Mouse (Mus musculus): ENCODE data around the gene Uspl1. TPM values are rescaled to one million over a fixed set of nuclear protein-coding genes. Genes with fewer than 3 reads are reported as not detected.
A peak's percentile ranks its signal among the peaks of the same experiment; 100 is the strongest.

Uspl1 gene
- polyA plus RNA-seq (2012; rRNA removed) (27.2 and 27.8 TPM in 2 replicates), polyA plus RNA-seq (2014; fragmentation: Nextera tagmentation; extraction: Ambion mirVana) (44.8 and 53.3 TPM in 2 replicates)

DNA sequence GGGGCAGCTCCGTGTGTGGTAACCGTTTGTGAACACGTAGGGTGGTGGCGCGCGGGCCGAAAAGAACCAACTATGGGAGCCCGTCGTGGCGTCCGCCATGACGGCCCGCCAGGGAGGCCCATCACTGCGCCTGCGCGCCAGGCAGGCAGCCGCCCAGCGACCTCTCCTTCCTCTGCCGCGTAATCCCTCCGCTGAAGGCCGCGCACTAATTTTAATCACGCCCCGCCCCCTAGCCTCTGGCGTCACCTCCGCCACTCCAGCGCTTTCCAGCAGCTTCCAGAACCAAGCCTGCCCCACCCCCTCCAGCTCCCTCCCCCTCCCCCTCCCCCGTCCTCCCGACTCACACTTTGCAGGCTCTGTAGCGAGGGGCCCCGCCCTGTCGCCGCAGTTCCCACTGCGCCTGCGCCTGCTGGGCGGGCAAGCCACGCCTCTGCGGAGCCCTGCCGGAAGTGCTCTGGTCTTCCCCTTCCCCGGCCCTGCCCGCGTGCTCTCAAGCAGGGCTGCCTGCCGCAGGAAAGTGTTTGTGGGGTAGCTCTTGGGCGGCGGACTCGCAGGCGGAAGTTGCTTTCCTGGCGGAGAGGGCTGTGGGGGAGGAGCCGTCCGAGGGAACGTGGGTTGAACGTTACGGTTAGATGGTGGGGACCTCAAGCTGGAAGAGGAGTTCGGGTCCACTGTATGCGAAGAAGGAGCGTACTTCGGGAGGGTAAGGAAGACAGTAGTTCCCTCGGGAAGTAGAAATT lies at the start of gene Uspl1, which contains the start of gene Hmgb1:
TSS of gene Uspl1 (plus strand) at position 247 of the 740 bp plus-strand sequence.
TSS of gene Hmgb1 (minus strand) at position 386 of the 740 bp plus-strand sequence.
- Histone ChIP-seq H3K9ac (ENCODE audit: low read depth, low read length, severe bottlenecking) (peak within 1 kb of the TSS; percentile 90), H3K27me3 (ENCODE audit: control insufficient read depth, insufficient read depth, low read length) (no peaks in the 10 kb centered on the region), H3K9me3 (ENCODE audit: control insufficient read depth, low read length) (no peaks in the 10 kb centered on the region), H3K36me3 (ENCODE audit: control insufficient read depth, insufficient read depth, low read length) (peaks cover 9% of the 10 kb centered on the region), H3K4me1 (ENCODE audit: control insufficient read depth, insufficient read depth, low read length) (peaks cover 13% of the 10 kb centered on the region), H3K27ac (replicated peaks; ENCODE audit: low read depth, low read length) (peak within 1 kb of the TSS; percentile 98), H3K4me3 (replicated peaks; ENCODE audit: low read length) (peak within 1 kb of the TSS; percentile 64), H3K4me2 (replicated peaks; ENCODE audit: low read depth, low read length, severe bottlenecking) (peak within 1 kb of the TSS; percentile 69)
- peak; percentile 98 for TF ChIP-seq POLR2A (IDR thresholded peaks at IDR 0.05; ENCODE audit: borderline replicate concordance, extremely low read depth, insufficient read depth, insufficient read length)
- peak; percentile 97 for ATAC-seq (ENCODE audit: low FRiP score, low read depth)
- peak; percentile 97 for DNase-seq (ENCODE audit: low spot score)
- WGBS, result under 1% methylated on average over 49 of the region's 59 CpGs

DNA sequence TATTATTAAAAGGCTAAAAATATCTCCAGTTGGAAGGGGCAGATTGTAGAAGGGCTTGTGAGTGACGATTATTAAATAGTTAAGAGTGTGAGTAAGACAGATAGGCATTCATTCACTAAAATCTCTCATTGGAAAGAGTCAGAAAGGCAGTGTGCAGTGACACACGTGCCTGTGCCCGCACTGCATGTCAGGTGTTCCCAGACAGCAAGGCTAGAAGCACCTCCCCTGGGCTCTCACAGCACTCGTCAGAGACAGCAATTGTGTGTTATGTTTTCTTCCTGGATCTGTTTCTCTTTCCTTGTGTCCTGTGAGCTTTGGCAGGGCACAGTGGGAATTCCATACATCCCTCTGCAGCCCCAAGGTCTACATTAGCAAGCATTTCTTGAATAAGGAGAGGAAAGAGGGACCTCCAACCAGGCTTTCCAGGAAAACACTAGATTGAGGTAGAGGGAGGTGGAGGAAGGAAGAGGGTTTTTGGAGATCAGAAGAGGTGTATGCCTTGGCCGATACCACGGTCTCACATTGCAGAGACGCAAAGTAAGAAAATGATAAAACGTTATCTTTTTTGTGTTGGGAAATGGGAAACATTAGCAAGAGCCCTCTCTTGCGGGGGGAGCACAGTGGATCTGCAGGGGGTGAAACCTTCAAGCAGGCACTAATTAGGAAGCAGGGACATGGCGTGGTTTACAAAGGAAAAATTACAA lies 49.2 kb upstream of the Uspl1 start:
- Histone ChIP-seq H3K4me1 (ENCODE audit: control insufficient read depth, insufficient read depth, low read length) (peaks cover 7% of the 10 kb centered on the region; the same call in 1 of the 2 replicates), H3K9ac (ENCODE audit: low read depth, low read length, severe bottlenecking) (no peak overlapping the region), H3K27ac (replicated peaks; ENCODE audit: low read depth, low read length) (no peak overlapping the region), H3K36me3 (ENCODE audit: control insufficient read depth, insufficient read depth, low read length) (no peaks in the 10 kb centered on the region), H3K9me3 (ENCODE audit: control insufficient read depth, low read length) (no peaks in the 10 kb centered on the region), H3K27me3 (ENCODE audit: control insufficient read depth, insufficient read depth, low read length) (no peaks in the 10 kb centered on the region), H3K4me3 (replicated peaks; ENCODE audit: low read length) (no peak overlapping the region), H3K4me2 (replicated peaks; ENCODE audit: low read depth, low read length, severe bottlenecking) (no peak overlapping the region)
- no peak for ATAC-seq (ENCODE audit: low FRiP score, low read depth)
- WGBS, result 69% methylated on average over 10 of the region's 10 CpGs
- DNase-seq (ENCODE audit: low spot score), result no peak
- TF ChIP-seq POLR2A (IDR thresholded peaks at IDR 0.05; ENCODE audit: borderline replicate concordance, extremely low read depth, insufficient read depth, insufficient read length), result no peak

GRCm38 (mm10) chr5:149135455-149136354 lies 48.4 kb upstream of the Uspl1 start:
- ATAC-seq (ENCODE audit: low FRiP score, low read depth), result no peak

DNA sequence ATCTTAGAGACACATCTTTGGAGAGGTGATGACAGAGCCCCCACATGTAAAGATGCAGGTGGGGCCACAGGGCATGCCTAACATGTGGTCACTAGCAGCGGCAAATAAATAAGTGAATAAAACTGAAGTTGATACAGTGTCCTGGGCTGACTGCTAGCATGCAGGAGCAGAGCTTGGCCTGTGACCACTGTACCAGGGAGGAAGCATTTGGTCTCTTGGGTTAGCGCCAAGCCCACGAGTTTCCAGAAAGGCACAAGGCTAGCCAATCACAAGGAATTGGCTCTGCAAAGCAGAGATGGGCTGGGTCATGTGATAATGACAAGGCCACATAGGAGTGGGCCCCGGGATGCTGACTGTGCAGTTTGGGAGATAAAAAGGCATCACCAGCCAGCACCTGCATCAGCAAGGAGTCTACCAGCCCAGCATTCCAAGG lies 47.2 kb upstream of the Uspl1 start:
- Histone ChIP-seq H3K4me3 (replicated peaks; ENCODE audit: low read length) (no peak overlapping the region), H3K27me3 (ENCODE audit: control insufficient read depth, insufficient read depth, low read length) (no peaks in the 10 kb centered on the region), H3K36me3 (ENCODE audit: control insufficient read depth, insufficient read depth, low read length) (no peaks in the 10 kb centered on the region), H3K9me3 (ENCODE audit: control insufficient read depth, low read length) (no peaks in the 10 kb centered on the region), H3K4me1 (ENCODE audit: control insufficient read depth, insufficient read depth, low read length) (peaks cover 7% of the 10 kb centered on the region; the same call in 1 of the 2 replicates), H3K27ac (replicated peaks; ENCODE audit: low read depth, low read length) (no peak overlapping the region), H3K4me2 (replicated peaks; ENCODE audit: low read depth, low read length, severe bottlenecking) (no peak overlapping the region), H3K9ac (ENCODE audit: low read depth, low read length, severe bottlenecking) (no peak overlapping the region)
- 50% methylated on average over 4 of the region's 4 CpGs for WGBS
- no peak for TF ChIP-seq POLR2A (IDR thresholded peaks at IDR 0.05; ENCODE audit: borderline replicate concordance, extremely low read depth, insufficient read depth, insufficient read length)
- peak; percentile 27 for DNase-seq (ENCODE audit: low spot score)
- ATAC-seq (ENCODE audit: low FRiP score, low read depth), result no peak

More at GRCm38 (mm10) chr5:149135455-149136354, 48.4 kb upstream of the Uspl1 start:
- Histone ChIP-seq H3K9ac (ENCODE audit: low read depth, low read length, severe bottlenecking) (no peak overlapping the region), H3K4me1 (ENCODE audit: control insufficient read depth, insufficient read depth, low read length) (peaks cover 7% of the 10 kb centered on the region; the same call in 1 of the 2 replicates), H3K27ac (replicated peaks; ENCODE audit: low read depth, low read length) (no peak overlapping the region), H3K4me3 (replicated peaks; ENCODE audit: low read length) (no peak overlapping the region), H3K36me3 (ENCODE audit: control insufficient read depth, insufficient read depth, low read length) (no peaks in the 10 kb centered on the region), H3K9me3 (ENCODE audit: control insufficient read depth, low read length) (no peaks in the 10 kb centered on the region), H3K27me3 (ENCODE audit: control insufficient read depth, insufficient read depth, low read length) (no peaks in the 10 kb centered on the region), H3K4me2 (replicated peaks; ENCODE audit: low read depth, low read length, severe bottlenecking) (no peak overlapping the region)
- WGBS, result 80% methylated on average over 10 of the region's 10 CpGs
- no peak for TF ChIP-seq POLR2A (IDR thresholded peaks at IDR 0.05; ENCODE audit: borderline replicate concordance, extremely low read depth, insufficient read depth, insufficient read length)
- no peak for DNase-seq (ENCODE audit: low spot score)

Measured in limb, embryonic 14.5 days (tissue).